Mouse (Mus musculus) thymus, postnatal 36 days (tissue): ENCODE measurements around the gene Erbb3.
"Not testable (repeated sequence)": the region's sequence is repeated elsewhere in the genome, so short reads cannot be mapped to it uniquely, and the experiment has no call there.

Source experiments
- DNase-seq, 2 experiments: peaks; one replicate each; pipeline ENCODE4 v3.0.0; 2022; ENCODE audit warnings: mixed read lengths in 2 of 2

Erbb3 gene

DNA sequence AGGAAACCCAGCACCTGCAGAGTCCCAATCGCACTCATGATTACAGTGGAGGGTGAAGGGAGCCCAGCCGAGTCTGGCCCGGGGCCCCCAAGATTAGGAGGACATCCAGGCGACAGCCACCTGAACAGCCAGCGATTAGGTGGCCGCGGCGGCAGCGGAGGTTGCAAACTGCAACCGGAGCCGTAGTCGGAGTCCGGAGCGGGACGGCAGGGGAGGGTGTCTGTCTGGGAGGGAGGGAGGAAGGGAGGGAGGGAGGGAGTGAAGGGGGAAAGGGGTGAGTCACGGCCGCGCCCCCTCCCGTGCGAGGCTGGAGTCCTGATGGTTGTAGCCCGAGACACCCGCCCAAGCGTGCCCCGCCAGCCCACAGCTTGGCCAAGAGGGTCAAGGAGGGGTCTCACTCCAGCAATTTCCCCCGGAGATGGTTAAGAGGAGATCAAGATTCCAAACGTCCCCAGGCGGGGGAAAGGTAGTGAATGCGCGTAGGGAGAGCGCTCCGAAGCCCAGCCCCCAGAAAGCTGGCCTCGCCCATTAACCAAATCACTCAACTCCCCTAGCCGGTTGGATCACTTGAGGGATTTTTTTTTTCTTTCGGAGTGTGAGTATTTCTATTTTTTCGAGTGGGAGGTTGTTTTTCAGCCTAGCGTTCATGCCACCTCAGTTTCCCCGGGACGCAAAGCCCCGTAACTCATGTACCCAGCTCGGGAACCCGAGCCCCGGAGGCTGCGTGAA lies at the start of gene Erbb3:
Gene Erbb3, minus strand, starts transcription at position 189 of the 729 bp plus-strand sequence.
- peak; percentile 39 to 47 for DNase-seq

DNA sequence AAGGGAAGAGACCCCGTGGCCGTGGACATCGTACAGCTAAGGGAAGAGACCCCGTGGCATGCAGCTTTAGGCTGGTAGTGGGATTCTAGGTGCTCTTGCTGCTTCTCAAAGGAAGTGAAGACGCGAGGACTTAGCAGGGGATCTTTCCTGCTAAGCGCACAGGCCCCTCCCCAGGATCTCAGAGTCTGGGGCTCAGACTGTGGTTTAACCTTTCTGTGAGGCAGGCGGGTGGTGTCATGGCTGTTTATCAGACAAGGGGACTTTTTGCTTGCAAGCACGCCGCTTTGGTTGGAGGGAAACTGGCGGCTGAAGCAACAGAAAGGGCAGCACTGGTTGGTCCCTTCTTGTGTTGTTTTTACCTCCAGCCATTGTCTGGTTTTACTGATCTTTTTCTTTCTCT lies 47.6 kb upstream of the Erbb3 start:
- DNase-seq, result peak; percentile 75 to 84

DNA sequence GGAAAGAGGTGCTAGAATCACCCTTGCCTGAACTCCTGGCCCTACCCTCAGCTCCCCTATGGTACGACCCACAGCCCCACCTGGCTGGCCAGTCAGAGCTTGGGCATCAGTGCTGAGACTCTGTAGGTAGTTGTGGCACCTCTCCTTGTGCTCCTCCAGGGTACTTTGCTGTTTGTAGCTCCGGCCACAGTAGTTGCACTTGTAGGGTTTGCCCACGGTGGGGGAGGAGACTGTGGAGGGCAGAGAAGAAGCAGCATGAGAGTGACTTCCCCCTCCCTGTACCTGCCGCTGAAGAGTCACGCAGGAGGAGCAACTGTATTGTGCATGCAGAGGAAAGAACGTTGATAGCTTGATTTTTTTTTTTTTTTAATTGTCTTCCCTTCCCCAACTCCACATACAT lies 47.1 kb upstream of the Erbb3 start:
- peak; percentile 58 to 71 for DNase-seq

DNA sequence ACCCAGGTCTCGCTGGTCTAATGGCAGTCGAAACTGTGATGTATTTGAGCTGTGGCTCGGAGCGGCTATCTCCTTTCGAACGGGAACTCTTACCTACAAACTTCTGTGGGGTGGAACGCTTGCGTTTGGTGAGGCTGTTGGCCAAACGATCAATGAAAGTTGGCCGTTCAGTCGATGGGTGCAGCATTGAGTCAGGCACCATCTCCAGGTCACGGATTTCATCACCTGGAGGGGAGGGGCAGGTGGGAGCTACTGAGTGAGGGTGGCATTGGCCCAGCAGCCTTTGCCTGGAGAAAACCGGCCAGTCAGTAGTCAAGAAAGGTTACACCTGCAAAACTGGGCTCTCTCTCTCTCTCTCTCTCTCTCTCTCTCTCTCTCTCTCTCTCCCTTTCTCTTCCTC lies 46.2 kb upstream of the Erbb3 start:
- DNase-seq, result no peak

DNA sequence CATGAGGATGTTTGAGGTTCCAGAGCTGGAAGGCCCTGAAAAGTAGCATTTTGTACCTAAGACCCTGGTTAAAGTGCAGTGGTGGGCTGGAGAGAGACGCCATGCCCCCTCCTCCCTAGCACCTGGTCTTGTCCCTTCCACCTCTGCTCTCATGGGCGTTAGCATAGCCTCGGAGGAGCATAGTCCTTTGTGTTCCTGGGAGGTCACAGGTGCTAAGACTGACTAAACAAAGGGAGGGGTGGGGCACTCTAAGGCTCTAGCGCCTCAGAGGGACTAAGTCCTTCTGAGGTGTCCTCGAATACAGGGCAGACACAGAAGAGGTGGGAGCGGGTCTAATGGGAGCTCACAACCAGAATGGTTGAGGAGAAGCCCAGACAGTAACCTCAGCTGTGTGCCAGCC lies 42.1 kb upstream of the Erbb3 start:
- no peak for DNase-seq

DNA sequence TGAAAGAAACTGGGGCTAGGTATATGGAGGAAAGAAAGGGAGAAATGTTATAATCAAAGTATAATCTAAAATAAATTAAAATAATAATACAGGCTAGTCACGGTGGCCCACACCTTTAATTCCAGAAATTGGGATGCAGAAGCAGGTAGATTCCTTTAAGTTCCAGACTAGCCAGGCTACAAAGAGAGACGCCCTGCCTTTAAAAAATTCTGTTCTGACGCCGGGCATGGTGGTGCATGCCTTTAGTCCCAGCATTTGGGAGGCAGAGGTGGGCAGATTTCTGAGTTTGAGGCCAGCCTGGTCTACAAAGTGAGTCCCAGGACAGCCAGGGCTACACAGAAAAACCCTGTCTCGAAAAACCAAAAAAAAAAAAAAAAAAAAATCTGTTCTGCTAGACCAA lies 40.9 kb upstream of the Erbb3 start:
- not testable (repeated sequence) for DNase-seq

DNA sequence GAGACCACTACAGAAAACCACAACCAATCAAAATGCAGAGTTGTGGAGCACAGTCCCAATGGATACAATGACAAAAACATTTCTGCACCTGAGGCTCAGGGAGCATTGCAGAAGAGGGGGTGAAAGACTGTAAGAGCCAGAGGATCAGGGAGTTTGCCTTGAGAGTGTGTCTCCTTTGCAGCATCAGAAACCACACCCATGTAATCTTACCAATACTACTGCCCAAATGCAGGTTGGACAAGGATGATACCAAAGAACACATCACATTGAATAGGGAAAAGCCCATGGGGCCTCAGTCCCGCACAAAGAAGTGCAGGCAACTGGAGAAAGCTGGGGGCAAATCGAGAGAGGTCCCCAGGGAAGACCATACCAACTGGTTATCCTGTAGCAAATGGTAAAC lies 40.3 kb upstream of the Erbb3 start:
- DNase-seq, result no peak

DNA sequence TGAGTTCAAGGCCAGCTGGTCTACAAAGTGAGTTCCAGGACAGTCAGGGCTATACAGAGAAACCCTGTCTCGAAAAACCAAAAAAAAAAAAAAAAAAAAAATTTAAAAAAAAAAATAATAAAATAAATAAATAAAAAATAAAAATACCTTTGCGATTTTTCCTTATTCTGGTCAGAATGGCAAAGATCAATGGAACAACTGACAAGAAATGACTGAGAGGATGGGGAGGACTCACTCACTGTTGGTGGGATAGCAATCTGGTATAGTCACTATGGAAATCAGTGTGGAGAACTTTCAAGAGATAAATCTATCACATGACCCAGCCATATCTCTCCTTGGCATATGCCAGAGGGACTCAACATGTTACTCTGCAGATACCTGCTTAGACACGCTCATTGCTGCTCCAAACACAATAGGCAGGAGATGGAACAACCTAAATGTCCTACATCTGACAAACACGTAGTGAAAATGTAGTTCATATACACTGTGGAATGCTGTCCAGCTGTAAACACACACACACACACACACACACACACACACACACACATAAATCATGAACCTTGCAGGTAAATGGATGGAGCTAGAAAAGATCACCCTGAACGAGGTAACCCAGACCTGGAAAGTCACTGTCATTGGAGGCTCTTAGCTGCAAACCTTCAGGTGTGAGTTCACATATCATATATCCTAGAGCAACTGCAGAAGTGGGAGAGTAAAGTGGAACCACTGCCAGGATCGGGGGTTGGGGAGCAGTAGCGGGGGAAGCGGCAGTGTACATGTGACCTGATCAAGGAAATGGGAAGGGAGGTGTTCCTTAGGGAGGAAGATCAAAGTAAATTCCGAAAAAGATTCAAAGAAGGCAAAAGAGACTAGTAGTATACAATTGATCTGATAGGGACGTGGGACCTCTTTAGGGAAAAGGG lies 38.2 kb upstream of the Erbb3 start:
- no peak for DNase-seq

DNA sequence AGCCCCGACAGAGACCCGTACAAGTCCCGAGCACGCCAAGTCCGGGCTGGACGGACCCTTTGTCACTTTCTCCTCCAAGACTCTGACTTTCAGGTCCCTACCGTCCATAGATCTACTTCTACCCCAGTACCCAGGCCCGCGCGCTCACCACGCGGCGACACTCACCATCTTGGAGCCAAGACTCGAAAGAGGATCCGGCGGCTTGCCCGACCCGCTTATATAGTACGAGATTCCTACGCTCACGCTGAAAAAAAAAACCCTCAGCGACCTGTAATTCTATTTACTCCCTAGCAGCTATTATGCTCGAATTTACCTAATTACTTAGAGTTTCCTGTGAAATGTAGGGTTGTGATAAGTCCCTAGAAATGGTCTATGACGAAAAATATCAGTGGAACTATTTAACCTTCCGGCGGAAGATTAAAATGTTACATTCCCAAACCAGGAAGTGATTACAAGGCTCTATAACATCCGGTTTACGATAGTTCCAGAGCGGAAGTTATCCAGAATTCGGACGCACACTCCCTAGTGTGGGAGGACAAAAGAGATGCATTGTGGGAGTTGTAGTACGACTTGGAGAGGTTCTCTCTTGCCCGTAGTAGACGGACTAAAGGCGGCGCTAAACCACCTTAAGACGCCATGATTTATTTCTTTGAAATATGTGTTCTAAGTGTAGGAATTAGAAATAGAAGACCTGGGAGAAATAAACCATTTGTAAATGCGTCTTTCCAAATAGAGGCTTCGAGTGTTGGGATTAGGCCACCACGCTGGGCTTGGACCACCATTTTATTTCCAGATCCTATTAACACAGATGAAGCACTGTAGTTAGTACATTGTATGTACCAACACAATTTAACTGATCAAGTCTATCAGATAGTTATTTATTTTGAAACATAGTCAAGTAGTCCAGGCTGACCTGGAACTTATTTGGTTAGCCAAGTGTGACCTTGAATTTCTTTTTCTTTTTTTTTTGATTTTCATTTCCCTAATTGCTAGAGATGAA lies 37.2 kb upstream of the Erbb3 start, which contains the start of gene Rps26:
Gene Rps26, minus strand, starts transcription at position 437 of the 1,000 bp plus-strand sequence.
- peak; percentile 77 to 84 for DNase-seq

DNA sequence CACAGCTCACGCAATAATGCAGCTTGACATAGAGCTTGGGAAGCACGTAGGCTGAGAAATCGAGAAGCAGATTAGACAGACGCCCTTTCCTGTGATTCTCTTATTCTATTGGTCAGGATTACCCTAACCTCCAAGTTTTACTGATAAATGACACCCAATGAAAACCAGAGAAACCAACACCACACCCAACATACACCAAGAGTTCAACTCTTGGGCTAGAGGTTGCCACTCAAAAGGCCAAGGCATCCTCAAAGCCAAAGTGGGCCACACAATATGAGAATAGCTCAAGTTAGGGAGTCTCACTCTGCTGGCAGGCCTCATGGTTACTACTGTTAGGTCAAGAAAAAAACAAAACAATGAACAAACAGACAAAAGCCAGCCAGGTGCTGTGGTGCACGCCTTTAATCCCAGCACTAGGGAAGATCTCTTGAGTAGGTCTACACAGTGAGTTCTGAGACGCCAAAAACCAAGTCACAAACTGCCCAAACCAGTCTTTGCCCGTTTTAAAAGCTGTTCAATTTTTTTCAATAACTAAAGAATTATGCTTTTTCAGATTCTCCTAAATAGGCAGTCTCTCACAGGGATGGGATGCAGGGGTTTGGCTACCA lies 35.9 kb upstream of the Erbb3 start:
- no peak for DNase-seq

DNA sequence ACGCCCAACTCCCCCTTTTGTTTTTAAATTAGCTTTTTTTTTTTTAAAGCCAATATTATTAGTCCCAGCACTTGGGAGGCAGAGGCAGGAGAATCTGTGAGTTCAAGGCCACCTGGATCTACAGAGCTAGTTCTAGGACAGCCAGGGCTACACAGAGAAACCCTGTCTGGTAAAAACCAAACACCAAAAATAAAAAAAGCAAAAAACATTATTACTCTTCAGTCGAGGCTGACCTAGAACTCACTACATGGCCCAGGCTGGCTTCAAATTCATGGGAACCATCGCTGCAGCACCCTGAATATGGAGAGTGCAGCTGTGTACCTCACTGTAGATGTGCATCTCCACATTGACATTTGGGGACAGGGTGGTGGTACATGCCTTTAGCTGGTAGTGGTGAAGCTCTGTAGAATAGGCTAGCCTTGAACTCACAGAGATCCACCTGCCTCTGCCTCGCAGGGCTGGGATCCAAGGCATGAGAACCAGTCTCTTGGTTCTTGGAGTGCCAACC lies 33.7 kb upstream of the Erbb3 start:
- DNase-seq, result not testable (repeated sequence)

DNA sequence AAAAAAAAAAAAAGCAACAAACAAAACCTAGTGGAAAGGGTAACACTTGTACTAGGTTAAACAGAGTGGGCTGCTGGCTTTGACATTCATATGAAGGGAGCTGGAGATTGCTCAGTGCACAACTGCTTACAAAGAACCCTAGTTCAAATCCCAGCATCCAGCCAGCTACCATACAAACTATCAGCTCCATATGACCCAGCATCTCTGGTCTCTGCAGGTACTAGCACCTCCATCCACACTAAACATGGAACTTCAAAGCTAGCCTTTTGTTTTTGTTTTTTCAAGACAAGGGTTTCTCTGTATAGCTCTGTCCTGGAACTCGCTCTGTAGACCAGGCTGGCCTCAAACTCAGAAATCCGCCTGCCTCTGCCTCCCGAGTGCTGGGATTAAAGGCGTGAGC lies 33.2 kb upstream of the Erbb3 start:
- DNase-seq, result no peak

DNA sequence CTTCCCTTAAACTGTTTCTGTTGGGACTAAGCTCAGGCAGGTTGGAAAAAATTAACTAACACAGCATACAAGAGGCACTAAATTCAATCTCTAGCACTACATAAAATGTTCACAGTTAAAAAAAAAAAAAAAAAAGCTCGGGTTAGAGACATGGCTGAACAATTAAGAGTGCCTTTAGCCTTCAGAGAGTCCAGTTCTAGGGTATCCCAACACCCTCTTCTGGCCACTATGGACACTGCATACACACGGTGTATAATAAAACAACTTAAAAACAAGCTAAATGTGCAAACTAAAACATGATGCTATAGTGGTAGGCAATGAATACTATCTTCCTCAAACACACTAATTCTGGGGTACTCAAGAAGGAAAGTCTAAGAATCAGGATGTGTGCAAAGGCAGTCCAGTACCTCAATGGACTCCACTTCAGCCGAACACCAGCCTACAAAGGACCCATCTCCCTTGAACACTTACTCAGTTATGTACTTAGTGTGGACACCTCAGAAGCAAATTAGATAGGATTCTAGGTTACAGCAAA lies 32.6 kb upstream of the Erbb3 start:
- DNase-seq, result no peak

DNA sequence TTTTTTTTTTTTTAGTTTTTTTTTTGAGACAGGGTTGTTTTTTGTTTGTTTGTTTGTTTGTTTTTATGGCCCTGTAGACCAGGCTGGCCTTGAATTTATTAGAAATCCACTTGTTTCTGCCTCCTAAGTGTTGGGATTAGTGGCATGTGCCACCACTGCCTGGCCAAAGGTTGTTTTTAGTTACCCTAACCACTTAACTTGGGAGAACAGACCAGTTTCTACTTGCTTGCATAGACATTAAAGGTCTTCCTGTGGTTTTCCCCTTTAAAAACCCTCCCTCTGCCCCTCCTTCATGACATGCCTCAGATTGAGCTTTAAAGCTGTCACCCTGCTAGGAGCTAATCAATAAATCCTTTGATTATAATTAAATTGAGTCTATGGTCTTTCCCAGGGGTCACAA lies 30.8 kb upstream of the Erbb3 start:
- DNase-seq, result no peak

DNA sequence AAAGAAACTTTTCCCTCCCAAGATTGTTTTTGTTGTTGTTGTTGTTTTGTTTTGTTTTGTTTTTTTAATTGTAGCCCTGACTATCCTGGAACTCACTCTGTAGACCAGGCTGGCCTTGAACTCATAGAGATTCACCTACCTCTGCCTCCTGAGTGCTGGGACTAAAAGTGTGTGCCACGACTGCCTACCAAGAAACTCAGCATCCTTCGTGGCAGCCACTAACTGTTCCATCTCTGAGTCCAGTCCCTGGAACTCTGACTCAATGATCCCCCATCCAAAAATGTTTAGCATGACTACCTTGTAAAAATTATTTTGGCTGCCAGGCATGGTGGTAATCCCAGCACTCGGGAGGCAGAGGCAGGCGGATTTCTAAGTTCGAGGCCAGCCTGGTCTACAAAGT lies 29.7 kb upstream of the Erbb3 start:
- DNase-seq, result not testable (repeated sequence)

DNA sequence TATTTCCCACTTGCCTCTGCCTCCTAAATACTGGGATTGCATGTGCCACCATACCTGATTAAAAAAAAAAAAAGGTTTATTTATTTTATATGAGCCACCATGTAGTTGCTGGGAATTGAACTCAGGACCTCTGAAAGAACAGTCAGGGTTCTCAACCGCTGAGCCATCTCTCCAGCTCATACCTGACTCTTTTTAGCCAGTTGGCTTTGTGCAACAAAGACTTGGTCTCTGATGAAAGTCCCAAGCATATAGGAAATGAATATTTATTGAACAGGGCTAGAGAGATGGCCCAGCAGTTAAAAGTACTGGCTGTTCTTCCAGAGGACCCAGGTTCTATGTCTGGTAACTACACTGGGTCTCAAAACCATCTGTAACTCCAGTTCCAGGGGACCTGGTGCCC lies 29.1 kb upstream of the Erbb3 start:
- DNase-seq, result no peak

DNA sequence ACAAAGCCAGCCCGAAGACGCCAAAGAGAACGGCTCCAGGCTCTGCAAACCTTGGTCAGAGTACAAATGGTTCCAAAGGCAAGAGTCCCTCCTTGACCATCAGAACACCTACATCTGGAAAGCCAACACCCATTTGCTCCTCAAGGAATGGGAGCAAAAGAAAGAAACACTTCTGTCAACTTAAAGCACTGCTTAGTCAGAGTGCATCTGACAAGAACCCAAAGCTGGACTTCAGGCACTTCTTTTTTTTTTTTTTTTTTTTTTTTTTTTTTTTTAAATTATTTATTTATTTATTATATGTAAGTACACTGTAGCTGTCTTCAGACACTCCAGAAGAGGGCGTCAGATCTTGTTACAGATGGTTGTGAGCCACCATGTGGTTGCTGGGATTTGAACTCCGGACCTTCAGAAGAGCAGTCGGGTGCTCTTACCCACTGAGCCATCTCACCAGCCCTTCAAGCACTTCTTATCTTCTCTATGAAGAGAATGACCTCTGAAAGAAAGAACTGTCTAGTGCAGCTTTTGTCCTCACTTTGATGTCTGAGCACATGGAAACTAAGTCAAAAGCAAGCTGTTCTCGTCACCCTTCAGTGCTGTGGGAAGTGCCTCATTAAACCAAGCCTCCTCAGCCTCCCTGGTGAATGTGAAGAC lies 26.5 kb upstream of the Erbb3 start:
- not testable (repeated sequence) for DNase-seq

DNA sequence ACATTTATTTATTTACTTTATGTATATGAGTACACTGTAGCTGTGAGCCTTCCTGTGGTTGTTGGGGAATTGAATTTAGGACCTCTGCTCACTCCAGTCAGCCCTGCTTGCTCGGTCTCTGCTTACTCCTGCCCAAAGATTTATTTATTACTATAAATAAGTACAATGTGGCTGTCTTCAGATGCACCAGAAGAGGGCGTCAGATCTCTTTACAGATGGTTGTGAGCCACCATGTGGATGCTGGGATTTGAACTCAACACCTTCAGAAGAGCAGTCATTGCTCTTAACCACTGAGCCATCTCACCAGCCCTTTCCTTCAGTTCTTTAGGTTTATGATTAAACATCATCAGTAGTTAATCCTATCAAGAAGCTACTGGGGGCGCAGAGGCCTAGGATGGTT lies 25.5 kb upstream of the Erbb3 start:
- no peak for DNase-seq

DNA sequence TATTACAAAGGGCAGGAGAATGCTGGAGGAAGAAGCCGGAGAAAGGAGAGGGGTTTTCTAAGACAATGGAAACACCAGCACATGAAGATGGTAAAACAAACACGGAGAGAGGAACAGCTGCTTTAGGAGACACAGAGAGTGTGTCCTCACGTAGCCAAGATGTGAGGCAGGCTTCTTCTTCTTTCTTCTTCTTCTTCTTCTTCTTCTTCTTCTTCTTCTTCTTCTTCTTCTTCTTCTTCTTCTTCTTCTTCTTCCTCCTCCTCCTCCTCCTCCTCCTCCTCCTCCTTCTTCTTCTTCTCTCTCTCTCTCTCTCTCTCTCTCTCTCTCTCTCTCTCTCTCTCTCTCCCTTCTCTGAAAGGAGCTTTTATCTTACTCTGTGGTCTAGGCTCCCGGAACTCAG lies 24.4 kb upstream of the Erbb3 start:
- not testable (repeated sequence) for DNase-seq

DNA sequence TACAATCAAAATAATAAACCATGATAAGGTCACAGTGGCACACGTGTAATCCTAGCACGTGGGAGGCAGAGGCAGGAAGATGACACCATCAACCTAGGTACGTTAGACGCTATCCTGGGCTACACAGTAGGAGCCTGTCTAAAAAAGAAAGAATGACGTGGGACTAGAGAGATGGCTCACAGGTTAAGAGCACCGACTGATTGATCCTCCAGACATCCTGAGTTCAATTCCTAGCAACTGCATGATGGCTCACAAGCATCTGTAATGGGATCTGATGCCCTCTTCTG lies 23.6 kb upstream of the Erbb3 start:
- no peak for DNase-seq

DNA sequence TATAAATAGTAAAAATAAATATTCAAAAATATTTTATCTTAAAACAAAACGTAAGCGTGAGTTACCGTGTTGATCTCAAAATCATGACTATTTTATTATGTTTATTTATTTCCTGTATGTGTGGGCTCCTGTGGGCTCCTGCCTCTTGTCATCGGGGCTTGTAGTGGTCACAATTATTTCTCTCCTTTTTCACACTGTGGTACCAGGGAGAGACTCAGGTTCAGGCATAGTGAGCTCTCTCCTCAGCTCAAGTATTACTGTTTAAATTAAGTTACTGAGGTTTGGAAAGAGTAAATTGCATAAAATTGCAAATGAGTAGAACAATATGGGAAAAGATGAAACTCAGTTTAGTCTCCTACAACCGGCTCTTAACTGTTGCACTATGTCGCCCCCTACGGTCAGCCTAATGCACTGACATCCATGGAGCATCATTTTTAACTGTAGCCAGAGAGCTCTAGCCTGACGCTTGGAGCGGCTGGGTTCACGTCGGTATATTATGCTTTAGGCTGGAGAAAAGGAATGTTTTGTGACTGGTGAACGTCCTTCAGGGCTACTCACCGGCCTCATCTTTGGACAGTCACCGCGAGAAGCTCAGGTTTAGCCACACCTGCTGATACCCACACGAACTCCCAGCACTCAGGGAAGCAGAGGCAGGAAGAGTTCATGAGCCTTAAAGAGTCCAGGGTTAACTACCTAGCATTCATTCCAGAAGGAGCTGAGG lies 23.1 kb upstream of the Erbb3 start:
- DNase-seq, result peak; percentile 69 to 73
